Mouse (Mus musculus) brain, embryonic 14.5 days (tissue): ENCODE data around the gene BC030499. TPM values are rescaled to one million over a fixed set of nuclear protein-coding genes. Genes with fewer than 3 reads are reported as not detected.

Experiments
- DNase-seq: peaks from one replicate; pipeline ENCODE4 v3.0.0-alpha.2; 2011; ENCODE audit warnings: low read depth
- CTCF ChIP-seq: fragments of 200-500 bp; IDR thresholded peaks from 2 replicates; pipeline ENCODE4 v1.5.1; 2012; ENCODE audit warnings: inconsistent platforms, mild to moderate bottlenecking, moderate library complexity, borderline replicate concordance; ENCODE audit not compliant: insufficient read depth, insufficient read length; ENCODE audit errors: extremely low read depth
- POLR2A ChIP-seq: fragments of 200-500 bp; IDR thresholded peaks from 2 replicates; pipeline ENCODE4 v1.6.1; 2012; ENCODE audit warnings: mild to moderate bottlenecking, inconsistent platforms, borderline replicate concordance; ENCODE audit not compliant: poor library complexity, insufficient read depth, insufficient read length, severe bottlenecking; ENCODE audit errors: extremely low read depth
- polyA plus RNA-seq: library from polyadenylated mRNA; depleted of rRNA; stranded (reverse); fragments of >200 nt; gene quantifications from 2 replicates; pipeline ENCODE4 v1.2.3, GENCODE M21; 2012

Gene BC030499
- polyA plus RNA-seq, 1 experiment: 0.49 TPM

DNA sequence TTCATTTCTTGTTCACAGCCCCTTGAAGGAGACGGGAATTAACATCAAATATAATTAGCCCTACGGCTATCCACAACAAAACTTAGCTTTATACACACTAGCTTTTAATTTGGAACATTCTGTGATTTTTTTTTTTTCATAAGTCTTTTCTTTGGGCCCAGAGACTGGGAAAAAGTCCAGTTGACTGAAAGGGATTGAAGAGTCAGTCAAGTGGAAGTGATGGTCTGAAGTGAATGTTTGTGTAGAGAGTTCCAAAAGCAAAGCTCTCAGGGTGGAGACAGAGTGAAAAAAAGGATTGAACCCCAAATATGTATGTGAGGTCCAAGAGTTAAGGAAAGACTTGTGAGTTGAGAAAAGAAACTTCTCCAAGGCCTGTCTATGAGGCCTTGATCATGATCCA is 27.8 kb downstream of the BC030499 start:
- DNase-seq: peak; percentile 77
- TF ChIP-seq CTCF (no peak), POLR2A (no peak)

DNA sequence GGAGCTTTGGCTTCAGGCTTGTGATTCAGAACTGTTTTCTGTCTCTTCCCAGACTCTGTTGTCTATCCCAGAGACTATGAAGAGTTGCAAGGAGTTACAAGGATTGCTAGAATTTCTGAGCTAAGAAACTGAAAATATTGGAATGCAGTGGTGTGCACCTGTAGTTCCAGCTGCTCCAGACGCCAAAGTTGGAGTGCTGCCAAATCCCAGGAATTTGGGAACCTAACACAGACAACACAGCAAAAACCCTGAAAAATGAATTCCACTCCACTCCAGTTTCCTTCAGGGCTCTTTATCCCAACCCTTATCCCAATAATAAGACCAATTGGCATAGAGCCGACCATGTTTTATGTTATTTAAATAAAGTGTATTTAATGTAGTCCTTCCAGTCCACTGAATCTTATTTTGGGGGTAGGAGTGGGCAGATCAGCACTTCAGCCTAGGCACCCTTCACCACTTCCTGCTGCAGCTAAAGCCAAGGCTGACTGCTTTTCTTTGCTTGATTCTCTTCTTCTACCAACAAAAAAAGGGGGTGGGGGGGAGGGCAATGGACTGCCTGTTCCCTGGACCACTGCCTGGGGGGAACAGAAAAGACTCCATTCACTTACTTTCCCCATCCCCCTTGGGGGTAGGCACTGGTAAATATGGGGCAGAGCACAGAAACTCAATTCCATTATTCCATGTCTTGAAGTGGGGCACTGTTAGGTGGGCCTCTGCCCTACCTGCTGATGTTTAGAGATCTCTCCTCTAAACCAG is 31.6 kb downstream of the BC030499 start:
- TF ChIP-seq POLR2A: no peak
- no peak for TF ChIP-seq CTCF
- peak; percentile 90 for DNase-seq

DNA sequence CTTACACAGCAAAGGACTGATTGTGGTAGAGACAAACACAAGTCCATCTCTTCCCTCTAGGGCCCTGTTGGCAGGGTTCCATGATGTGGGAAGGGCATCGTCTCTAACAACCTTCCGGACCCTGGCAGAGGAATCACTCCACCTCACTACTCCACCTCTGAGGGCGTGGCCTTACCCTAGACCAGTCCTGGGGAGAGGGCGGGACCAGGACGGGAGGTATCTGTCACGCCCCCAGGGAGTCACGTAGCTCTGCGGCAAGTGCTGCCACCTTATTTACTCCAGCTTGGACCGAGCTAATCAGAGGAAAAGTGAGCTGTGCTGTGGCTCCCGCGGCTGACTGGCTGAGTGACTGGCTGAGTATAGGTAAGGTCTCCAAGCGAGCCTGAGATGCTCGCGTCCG is 32.2 kb downstream of the BC030499 start, which contains the start of gene Aldoc:
Aldoc (plus strand) TSS at position 109 of the 400 bp plus-strand sequence.
- TF ChIP-seq POLR2A: no peak
- no peak for TF ChIP-seq CTCF
- DNase-seq: peak; percentile 94

DNA sequence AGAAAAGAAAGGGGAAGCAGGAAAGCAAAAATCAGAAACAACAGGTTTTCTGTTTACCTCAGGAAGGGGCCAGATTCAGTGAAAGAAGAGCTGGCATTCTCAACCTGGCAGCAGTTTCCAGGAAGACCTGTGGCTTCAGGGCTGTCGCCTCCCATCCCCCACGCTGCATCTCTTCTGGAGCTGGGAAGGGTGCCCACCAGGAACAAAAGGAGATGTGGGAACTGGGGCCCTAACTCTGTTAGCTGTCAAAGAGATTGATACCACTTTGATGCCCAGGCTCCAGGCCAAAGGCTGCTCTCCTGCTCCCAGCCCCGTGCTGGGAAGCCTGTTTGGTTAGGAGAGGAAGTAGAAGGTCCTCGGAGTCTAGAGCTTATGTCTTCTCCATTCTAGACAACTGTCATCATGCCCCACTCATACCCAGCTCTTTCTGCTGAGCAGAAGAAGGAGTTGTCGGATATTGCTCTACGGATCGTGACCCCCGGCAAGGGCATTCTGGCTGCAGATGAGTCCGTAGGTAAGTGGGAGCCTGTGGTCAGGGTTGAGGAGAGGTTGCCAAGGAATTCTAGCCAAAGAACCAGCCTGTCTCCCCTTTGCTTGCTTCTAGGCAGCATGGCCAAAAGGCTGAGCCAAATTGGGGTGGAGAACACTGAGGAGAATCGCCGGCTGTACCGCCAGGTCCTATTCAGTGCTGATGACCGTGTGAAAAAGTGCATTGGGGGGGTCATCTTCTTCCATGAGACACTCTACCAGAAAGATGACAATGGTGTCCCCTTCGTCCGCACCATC is 33.6 kb downstream of the BC030499 start:
- TF ChIP-seq CTCF (no peak), POLR2A (no peak)
- peak; percentile 91 for DNase-seq

DNA sequence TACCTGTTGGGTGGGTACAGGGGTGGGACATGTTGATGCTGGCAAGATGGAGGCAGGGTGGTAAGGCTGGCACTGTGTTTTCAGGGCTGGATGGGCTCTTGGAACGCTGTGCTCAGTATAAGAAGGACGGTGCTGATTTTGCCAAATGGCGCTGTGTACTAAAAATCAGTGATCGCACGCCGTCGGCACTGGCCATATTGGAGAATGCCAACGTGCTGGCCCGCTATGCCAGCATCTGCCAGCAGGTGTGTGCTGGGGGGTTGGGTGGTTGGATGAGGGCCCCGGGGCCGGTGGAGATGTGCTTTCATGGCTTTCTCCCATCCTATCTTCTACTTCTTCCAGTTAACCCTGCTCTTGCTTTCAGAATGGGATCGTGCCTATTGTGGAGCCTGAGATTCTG is 34.3 kb downstream of the BC030499 start:
- no peak for DNase-seq
- no peak for TF ChIP-seq POLR2A

DNA sequence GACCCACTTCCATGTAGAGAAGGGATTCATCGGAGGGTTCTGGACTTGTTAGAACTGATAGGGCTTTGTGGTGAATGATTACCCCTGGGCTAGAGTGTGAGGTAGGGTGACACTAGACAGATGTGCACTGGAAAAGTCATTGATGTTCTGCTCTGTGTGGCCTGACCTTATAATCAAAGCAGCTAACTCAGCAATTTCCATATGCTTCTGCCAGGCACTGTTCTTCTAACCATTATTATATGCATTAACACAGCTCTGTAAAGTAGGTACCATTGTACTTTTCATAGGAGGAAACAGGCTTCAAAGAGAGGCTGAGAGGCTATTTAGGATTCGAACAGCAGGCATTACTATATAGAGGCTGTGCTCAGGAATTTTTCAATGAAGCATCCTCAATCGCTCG is 36.6 kb downstream of the BC030499 start:
- TF ChIP-seq CTCF (no peak), POLR2A (no peak)
- no peak for DNase-seq

DNA sequence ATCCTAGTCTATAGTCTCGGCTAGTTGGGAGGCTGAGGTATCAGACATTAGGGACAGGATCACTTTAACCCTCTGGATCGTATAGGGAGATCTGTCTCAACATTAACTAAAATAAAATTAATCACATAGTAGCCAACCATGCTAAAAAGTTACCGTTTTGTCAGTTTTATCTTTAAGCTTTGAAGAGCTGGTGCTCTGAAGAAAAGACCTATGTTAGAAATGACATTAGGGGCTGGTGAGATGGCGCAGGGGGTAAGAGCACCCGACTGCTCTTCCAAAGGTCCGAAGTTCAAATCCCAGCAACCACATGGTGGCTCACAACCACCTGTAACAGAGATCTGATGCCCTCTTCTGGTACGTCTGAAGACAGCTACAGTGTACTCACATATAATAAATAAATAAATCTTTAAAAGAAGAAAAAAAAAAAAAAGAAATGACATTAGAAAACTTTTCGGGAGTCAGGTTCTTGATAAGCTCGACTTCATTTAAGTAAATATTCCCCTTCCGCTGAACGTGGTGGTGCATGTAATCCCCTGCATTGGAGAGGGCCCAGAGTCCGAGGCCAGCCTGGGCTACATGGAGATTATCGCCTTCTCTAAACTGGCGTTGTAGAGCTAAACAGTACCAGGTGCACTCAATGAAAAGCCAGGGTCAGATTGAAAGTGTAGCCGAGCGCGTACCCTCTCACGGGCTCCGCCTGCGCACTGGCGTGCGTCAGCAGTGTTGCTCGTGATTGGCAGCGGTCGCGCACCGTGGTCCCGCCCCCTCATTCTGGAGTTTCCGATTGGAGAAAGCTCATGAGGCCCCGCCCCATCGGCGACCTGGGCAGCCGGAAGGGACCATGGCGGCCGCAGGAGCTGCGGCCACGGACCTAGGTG is 37.2 kb downstream of the BC030499 start, which contains the start of gene Pigs:
Pigs (plus strand) TSS at position 782 of the 878 bp plus-strand sequence.
- DNase-seq: peak; percentile 98
- TF ChIP-seq CTCF (no peak), POLR2A (peak; percentile 68; the same call in 1 of the 2 replicates)

DNA sequence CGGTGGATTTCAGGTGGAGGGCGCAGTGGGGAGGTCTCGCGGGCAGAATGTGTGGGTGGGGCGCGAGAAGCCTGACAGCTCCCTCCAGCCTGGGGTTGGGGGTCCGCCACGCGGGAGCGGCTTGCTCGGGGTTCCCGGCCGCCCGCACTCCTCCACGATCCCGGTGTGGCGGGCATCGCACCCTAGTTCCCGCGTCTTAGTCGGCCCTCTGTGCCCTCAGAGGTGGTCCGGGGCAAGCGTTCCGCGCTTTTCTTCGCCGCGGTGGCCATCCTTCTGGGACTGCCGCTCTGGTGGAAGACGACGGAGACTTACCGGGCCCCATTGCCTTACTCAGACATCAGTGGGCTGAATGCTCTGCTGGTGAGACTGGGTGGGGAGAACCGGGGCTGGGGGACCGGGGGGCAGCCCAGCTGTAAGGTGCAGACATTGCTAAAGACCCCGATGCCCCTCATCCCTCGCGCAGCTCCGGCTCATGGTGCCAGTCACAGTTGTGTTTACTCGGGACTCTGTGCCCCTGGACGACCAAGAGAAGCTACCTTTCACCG is 37.9 kb downstream of the BC030499 start:
- TF ChIP-seq POLR2A: no peak
- TF ChIP-seq CTCF: no peak
- DNase-seq: no peak

DNA sequence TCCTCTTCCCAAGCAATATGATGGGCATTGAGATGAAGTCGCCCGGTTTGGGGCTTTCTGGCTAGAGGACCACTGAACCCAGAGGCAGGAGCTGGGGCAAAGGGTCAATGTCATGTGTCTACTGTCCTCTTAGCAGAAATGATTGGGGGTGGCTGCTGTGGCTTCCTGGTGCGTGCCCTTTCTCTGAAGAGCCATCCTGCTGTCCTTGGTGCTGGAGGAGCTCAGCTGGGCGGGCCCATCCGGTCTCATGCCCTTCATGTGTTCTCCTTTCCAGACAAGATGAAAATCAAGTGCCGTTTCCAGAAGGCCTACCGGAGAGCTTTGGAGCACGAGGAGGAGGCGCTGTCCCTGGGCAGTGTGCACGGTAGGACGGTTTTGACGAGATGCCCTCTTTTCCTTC is 42.0 kb downstream of the BC030499 start:
- TF ChIP-seq POLR2A (no peak), CTCF (no peak)
- DNase-seq: no peak

DNA sequence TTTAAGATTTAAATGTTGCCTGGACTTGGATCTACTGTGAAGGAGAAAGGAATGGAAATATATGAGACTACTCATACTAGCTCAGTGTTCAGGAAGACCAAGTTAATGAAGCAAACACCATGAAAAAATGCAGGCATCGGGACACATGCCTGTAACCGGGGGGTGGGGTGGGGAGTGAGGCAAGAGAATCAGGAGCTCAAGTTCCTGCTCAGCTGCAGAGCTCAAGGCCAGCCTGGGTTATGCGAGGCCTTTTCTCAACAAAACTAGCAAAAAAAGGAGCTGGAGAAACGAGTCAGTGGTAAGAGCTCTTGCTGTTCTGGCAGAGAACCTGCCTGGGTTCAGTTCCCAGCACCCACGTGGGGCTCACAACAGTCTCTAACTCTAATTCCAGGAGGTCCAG is 43.4 kb downstream of the BC030499 start:
- TF ChIP-seq POLR2A (no peak), CTCF (no peak)
- no peak for DNase-seq
